Mouse (Mus musculus): ENCODE measurements around the gene Itm2b. TPM values are rescaled to one million over a fixed set of nuclear protein-coding genes. Genes with fewer than 3 reads are reported as not detected.

Itm2b gene
- polyA plus RNA-seq, 1 experiment from 2014 or later: 605 TPM

- H3K9ac ChIP-seq (ENCODE audit: low read depth, low read length): no peak overlapping the region
- no peak overlapping the region for H3K4me2 ChIP-seq (ENCODE audit: low read depth, low read length)
- H3K9me3 ChIP-seq (replicated peaks; ENCODE audit: control insufficient read depth, low read length): no peaks in the 10 kb centered on the region
- no peak overlapping the region for H3K27ac ChIP-seq (ENCODE audit: low read length)
- ATAC-seq (ENCODE audit: low read depth): no peak
- 18% methylated on average over 3 of the region's 3 CpGs for WGBS (ENCODE audit: insufficient replicate concordance)
- no peaks in the 10 kb centered on the region for H3K4me1 ChIP-seq (ENCODE audit: control insufficient read depth, low read depth, low read length)
- no peaks in the 10 kb centered on the region for H3K27me3 ChIP-seq (ENCODE audit: control insufficient read depth, insufficient read depth, low read depth, low read length)
- H3K4me3 ChIP-seq (ENCODE audit: low read depth, low read length): no peak overlapping the region
- no peaks in the 10 kb centered on the region for H3K36me3 ChIP-seq (ENCODE audit: control insufficient read depth, insufficient read depth)
Measured at GRCm38 (mm10) chr14:73339615-73340014, 45.5 kb downstream of the Itm2b start.

GRCm38 (mm10) chr14:73336316-73337080, 48.6 kb downstream of the Itm2b start:
- Histone ChIP-seq H3K4me2 (ENCODE audit: low read depth, low read length) (no peak overlapping the region), H3K9me3 (replicated peaks; ENCODE audit: control insufficient read depth, low read length) (no peaks in the 10 kb centered on the region), H3K9ac (ENCODE audit: low read depth, low read length) (no peak overlapping the region), H3K4me3 (ENCODE audit: low read depth, low read length) (no peak overlapping the region), H3K27me3 (ENCODE audit: control insufficient read depth, insufficient read depth, low read depth, low read length) (no peaks in the 10 kb centered on the region), H3K4me1 (ENCODE audit: control insufficient read depth, low read depth, low read length) (no peaks in the 10 kb centered on the region), H3K36me3 (ENCODE audit: control insufficient read depth, insufficient read depth) (no peaks in the 10 kb centered on the region), H3K27ac (ENCODE audit: low read length) (no peak overlapping the region)
- 58% methylated on average over 6 of the region's 6 CpGs for WGBS (ENCODE audit: insufficient replicate concordance)
- no peak for ATAC-seq (ENCODE audit: low read depth)

- H3K9me3 ChIP-seq (replicated peaks; ENCODE audit: control insufficient read depth, low read length): no peaks in the 10 kb centered on the region
- H3K27me3 ChIP-seq (ENCODE audit: control insufficient read depth, insufficient read depth, low read depth, low read length): no peaks in the 10 kb centered on the region
- no peaks in the 10 kb centered on the region for H3K4me1 ChIP-seq (ENCODE audit: control insufficient read depth, low read depth, low read length)
- H3K27ac ChIP-seq (ENCODE audit: low read length): no peak overlapping the region
- no peak overlapping the region for H3K4me3 ChIP-seq (ENCODE audit: low read depth, low read length)
- H3K36me3 ChIP-seq (ENCODE audit: control insufficient read depth, insufficient read depth): no peaks in the 10 kb centered on the region
- H3K9ac ChIP-seq (ENCODE audit: low read depth, low read length): no peak overlapping the region
- no peak for ATAC-seq (ENCODE audit: low read depth)
- H3K4me2 ChIP-seq (ENCODE audit: low read depth, low read length): no peak overlapping the region
- 74% methylated on average over 22 of the region's 22 CpGs for WGBS (ENCODE audit: insufficient replicate concordance)
Measured at GRCm38 (mm10) chr14:73334926-73335805, 49.9 kb downstream of the Itm2b start.

GRCm38 (mm10) chr14:73333880-73334279, 51.2 kb downstream of the Itm2b start:
- no peaks in the 10 kb centered on the region for H3K27me3 ChIP-seq (ENCODE audit: control insufficient read depth, insufficient read depth, low read depth, low read length)
- no peaks in the 10 kb centered on the region for H3K36me3 ChIP-seq (ENCODE audit: control insufficient read depth, insufficient read depth)
- 40% methylated on average over 3 of the region's 3 CpGs for WGBS (ENCODE audit: insufficient replicate concordance)
- H3K4me2 ChIP-seq (ENCODE audit: low read depth, low read length): no peak overlapping the region
- H3K9me3 ChIP-seq (replicated peaks; ENCODE audit: control insufficient read depth, low read length): no peaks in the 10 kb centered on the region
- 0 out of 2 replicates have a peak, but pooled peaks have one; percentile 30 for ATAC-seq (ENCODE audit: low read depth)
- no peak overlapping the region for H3K27ac ChIP-seq (ENCODE audit: low read length)
- no peaks in the 10 kb centered on the region for H3K4me1 ChIP-seq (ENCODE audit: control insufficient read depth, low read depth, low read length)
- H3K4me3 ChIP-seq (ENCODE audit: low read depth, low read length): no peak overlapping the region
- H3K9ac ChIP-seq (ENCODE audit: low read depth, low read length): no peak overlapping the region

GRCm38 (mm10) chr14:73331386-73331785, 53.7 kb downstream of the Itm2b start:
- Histone ChIP-seq H3K27me3 (ENCODE audit: control insufficient read depth, insufficient read depth, low read depth, low read length) (no peaks in the 10 kb centered on the region), H3K27ac (ENCODE audit: low read length) (no peak overlapping the region), H3K36me3 (ENCODE audit: control insufficient read depth, insufficient read depth) (no peaks in the 10 kb centered on the region), H3K4me3 (ENCODE audit: low read depth, low read length) (no peak overlapping the region), H3K9ac (ENCODE audit: low read depth, low read length) (no peak overlapping the region), H3K9me3 (replicated peaks; ENCODE audit: control insufficient read depth, low read length) (no peaks in the 10 kb centered on the region), H3K4me1 (ENCODE audit: control insufficient read depth, low read depth, low read length) (peaks cover 7% of the 10 kb centered on the region), H3K4me2 (ENCODE audit: low read depth, low read length) (no peak overlapping the region)
- ATAC-seq (ENCODE audit: low read depth): no peak
- WGBS (ENCODE audit: insufficient replicate concordance): 72% methylated on average over 4 of the region's 4 CpGs

GRCm38 (mm10) chr14:73329871-73330270, 55.2 kb downstream of the Itm2b start:
- Histone ChIP-seq H3K9me3 (replicated peaks; ENCODE audit: control insufficient read depth, low read length) (no peaks in the 10 kb centered on the region), H3K9ac (ENCODE audit: low read depth, low read length) (no peak overlapping the region), H3K27me3 (ENCODE audit: control insufficient read depth, insufficient read depth, low read depth, low read length) (no peaks in the 10 kb centered on the region), H3K4me2 (ENCODE audit: low read depth, low read length) (no peak overlapping the region), H3K4me3 (ENCODE audit: low read depth, low read length) (no peak overlapping the region), H3K4me1 (ENCODE audit: control insufficient read depth, low read depth, low read length) (peaks cover 9% of the 10 kb centered on the region), H3K27ac (ENCODE audit: low read length) (no peak overlapping the region), H3K36me3 (ENCODE audit: control insufficient read depth, insufficient read depth) (no peaks in the 10 kb centered on the region)
- ATAC-seq (ENCODE audit: low read depth): no peak
- 77% methylated on average over 2 of the region's 2 CpGs for WGBS (ENCODE audit: insufficient replicate concordance)

GRCm38 (mm10) chr14:73326511-73326910, 58.6 kb downstream of the Itm2b start:
- Histone ChIP-seq H3K4me2 (ENCODE audit: low read depth, low read length) (peak overlapping the region; percentile 92), H3K27ac (ENCODE audit: low read length) (peak overlapping the region; percentile 95), H3K4me1 (ENCODE audit: control insufficient read depth, low read depth, low read length) (peaks cover 24% of the 10 kb centered on the region), H3K27me3 (ENCODE audit: control insufficient read depth, insufficient read depth, low read depth, low read length) (no peaks in the 10 kb centered on the region), H3K9ac (ENCODE audit: low read depth, low read length) (peak overlapping the region; percentile 97), H3K4me3 (ENCODE audit: low read depth, low read length) (peak overlapping the region; percentile 98), H3K36me3 (ENCODE audit: control insufficient read depth, insufficient read depth) (no peaks in the 10 kb centered on the region), H3K9me3 (replicated peaks; ENCODE audit: control insufficient read depth, low read length) (no peaks in the 10 kb centered on the region)
- WGBS (ENCODE audit: insufficient replicate concordance): 11% methylated on average over 8 of the region's 8 CpGs
- ATAC-seq (ENCODE audit: low read depth): no peak

- Histone ChIP-seq H3K27ac (ENCODE audit: low read length) (peak within 1 kb of the TSS; percentile 95), H3K4me1 (ENCODE audit: control insufficient read depth, low read depth, low read length) (peaks cover 31% of the 10 kb centered on the region), H3K9ac (ENCODE audit: low read depth, low read length) (peak within 1 kb of the TSS; percentile 97), H3K27me3 (ENCODE audit: control insufficient read depth, insufficient read depth, low read depth, low read length) (no peaks in the 10 kb centered on the region), H3K9me3 (replicated peaks; ENCODE audit: control insufficient read depth, low read length) (no peaks in the 10 kb centered on the region), H3K4me2 (ENCODE audit: low read depth, low read length) (peak within 1 kb of the TSS; percentile 92), H3K4me3 (ENCODE audit: low read depth, low read length) (peak within 1 kb of the TSS; percentile 98), H3K36me3 (ENCODE audit: control insufficient read depth, insufficient read depth) (no peaks in the 10 kb centered on the region)
- under 1% methylated on average over 110 of the region's 135 CpGs for WGBS (ENCODE audit: insufficient replicate concordance)
- ATAC-seq (ENCODE audit: low read depth): peak; percentile 92
Measured at GRCm38 (mm10) chr14:73325456-73326381, 59.4 kb downstream of the Itm2b start, which contains the start of gene Rb1. Rb1 (minus strand) TSS chr14:73325822.
